Mouse (Mus musculus) heart, postnatal 0 days (tissue): Measurements from ENCODE around the gene Vmn1r197. TPM values are rescaled to one million over a fixed set of nuclear protein-coding genes. Genes with fewer than 3 reads are reported as not detected.
A peak's percentile ranks its signal among the peaks of the same experiment; 100 is the strongest.
"Not testable (repeated sequence)": the region's sequence is repeated elsewhere in the genome, so short reads cannot be mapped to it uniquely, and the experiment has no call there.

Experiments
- ATAC-seq: fragments of 200-750 bp; cut with Nextera tagmentation; 2 replicates; pipeline ENCODE4 v1.8.0; 2017; ENCODE audit warnings: low read depth, moderate number of reproducible peaks, moderate library complexity; ENCODE audit not compliant: insufficient read depth
- DNase-seq: peaks from one replicate; pipeline ENCODE4 v3.0.0-alpha.2; 2016; ENCODE audit warnings: low spot score
- H3K27ac ChIP-seq: fragments of 300-500 bp; sonication (generic); 2 replicates; pipeline ENCODE4 v1.5.1; 2014; ENCODE audit warnings: low read depth, mild to moderate bottlenecking
- H3K27me3 ChIP-seq: fragments of 300-500 bp; sonication (generic); 2 replicates; pipeline ENCODE4 v1.6.1; 2014; ENCODE audit warnings: low read length, mixed read lengths; ENCODE audit not compliant: control insufficient read depth, insufficient read depth
- H3K36me3 ChIP-seq: fragments of 300-500 bp; sonication (generic); replicated peaks from 2 replicates; pipeline ENCODE4 v1.6.1; 2014; ENCODE audit warnings: low read length, mixed read lengths; ENCODE audit not compliant: control insufficient read depth, insufficient read depth
- H3K4me1 ChIP-seq: fragments of 300-500 bp; sonication (generic); 2 replicates; pipeline ENCODE4 v1.6.1; 2014; ENCODE audit warnings: antibody characterized with exemption; ENCODE audit not compliant: control insufficient read depth, insufficient read depth
- H3K4me2 ChIP-seq: fragments of 300-500 bp; sonication (generic); 2 replicates; pipeline ENCODE4 v1.6.1; 2014; ENCODE audit warnings: low read depth, mild to moderate bottlenecking, low read length, moderate library complexity
- H3K4me3 ChIP-seq: fragments of 300-500 bp; sonication (generic); 2 replicates; pipeline ENCODE4 v1.5.1; 2014; ENCODE audit warnings: low read depth, low read length
- H3K9ac ChIP-seq: fragments of 300-500 bp; sonication (generic); replicated peaks from 2 replicates; pipeline ENCODE4 v1.6.1; 2014; ENCODE audit warnings: low read depth, low read length, mixed read lengths
- H3K9me3 ChIP-seq: fragments of 300-500 bp; sonication (generic); replicated peaks from 2 replicates; pipeline ENCODE4 v1.6.1; 2016; ENCODE audit warnings: low read length; ENCODE audit not compliant: control insufficient read depth
- CTCF ChIP-seq: IDR thresholded peaks from 2 replicates; pipeline ENCODE4 v1.5.1; 2016; ENCODE audit warnings: antibody characterized with exemption, control low read depth, low read depth
- EP300 ChIP-seq: IDR thresholded peaks from 2 replicates; pipeline ENCODE4 v1.6.1; 2016; ENCODE audit warnings: antibody characterized with exemption, low read depth
- WGBS: fragments of 180-500 bp; shearing (Covaris S2); extraction: QIAGEN DNeasy Blood & Tissue Kit; methylation state at CpG from one replicate; pipeline ENCODE4 v1.1.7; 2014; 5-methylcytosine and 5-hydroxymethylcytosine counted together
- polyA plus RNA-seq: library from polyadenylated mRNA; unstranded; fragments of >200 nt; fragmentation: Nextera tagmentation; extraction: Ambion mirVana; gene quantifications from 2 replicates; pipeline ENCODE4 v1.2.1, GENCODE M21; 2015
- total RNA-seq: library from RNA; depleted of rRNA; stranded (reverse); fragments of >200 nt; gene quantifications from 2 replicates; pipeline ENCODE4 v1.2.3, GENCODE M21; 2014; ENCODE audit warnings: low replicate concordance; rRNA removed

Gene Vmn1r197
- not detected in 2 replicates for total RNA-seq
- not detected in 2 replicates for polyA plus RNA-seq

DNA sequence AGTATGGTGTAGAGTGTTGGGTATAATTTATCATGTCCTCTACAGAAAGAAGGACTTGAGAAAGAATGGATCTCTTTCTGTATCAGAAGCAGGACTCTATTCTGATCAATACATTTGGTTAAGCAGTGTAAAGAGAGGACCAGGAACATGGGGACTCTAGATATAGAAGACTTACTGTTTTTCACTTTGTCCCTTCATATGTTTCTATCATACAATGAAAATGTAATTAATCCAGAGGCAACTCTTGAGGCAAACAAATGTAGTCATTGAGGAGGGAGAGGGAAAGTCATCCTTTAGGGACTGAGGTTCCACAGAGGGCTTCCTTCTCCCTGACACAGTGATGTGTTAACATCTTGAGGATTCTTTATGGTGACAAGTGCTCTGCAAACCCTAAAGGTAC, at the start of gene Vmn1r197:
Vmn1r197 (plus strand) TSS at position 301 of the 400 bp plus-strand sequence.
- TF ChIP-seq CTCF (no peak), EP300 (no peak)
- H3K9me3 ChIP-seq = no peaks in the 10 kb centered on the region
- H3K9ac ChIP-seq = no peak within 1 kb of the TSS
- no peaks in the 10 kb centered on the region for H3K27me3 ChIP-seq
- no peak within 1 kb of the TSS for H3K27ac ChIP-seq
- no peaks in the 10 kb centered on the region for H3K36me3 ChIP-seq
- DNase-seq = no peak
- H3K4me1 ChIP-seq = no peaks in the 10 kb centered on the region
- ATAC-seq = no peak
- no peak within 1 kb of the TSS for H3K4me3 ChIP-seq
- no peak within 1 kb of the TSS for H3K4me2 ChIP-seq

DNA sequence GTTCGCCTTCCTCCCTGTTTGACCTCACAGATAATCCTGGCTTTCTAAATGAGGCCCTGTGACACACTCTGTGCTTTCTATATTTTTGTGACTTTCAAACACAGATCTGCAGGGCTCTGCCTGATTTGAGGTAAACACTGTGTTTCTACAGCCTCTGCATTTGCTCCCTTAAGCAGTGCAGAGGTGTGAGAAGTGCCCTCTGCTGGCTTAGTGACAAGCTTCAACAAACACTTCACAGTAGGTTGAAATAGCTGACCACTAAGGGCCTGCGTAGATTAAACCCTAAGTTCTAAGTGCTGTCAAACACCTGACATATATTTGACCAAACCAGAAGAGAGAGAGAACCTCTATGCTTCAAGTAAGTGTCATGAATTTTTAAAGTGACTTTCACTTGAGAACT, 39.8 kb upstream of the Vmn1r197 start:
- Histone ChIP-seq H3K4me1 (no peaks in the 10 kb centered on the region), H3K4me3 (no peak overlapping the region), H3K27me3 (no peaks in the 10 kb centered on the region), H3K4me2 (no peak overlapping the region), H3K36me3 (no peaks in the 10 kb centered on the region), H3K9ac (no peak overlapping the region), H3K9me3 (no peaks in the 10 kb centered on the region), H3K27ac (no peak overlapping the region)
- TF ChIP-seq CTCF (peak; percentile 29), EP300 (no peak)
- DNase-seq (peak; percentile 8), ATAC-seq (no peak)
- WGBS = 47% methylated on average over 2 of the region's 2 CpGs

DNA sequence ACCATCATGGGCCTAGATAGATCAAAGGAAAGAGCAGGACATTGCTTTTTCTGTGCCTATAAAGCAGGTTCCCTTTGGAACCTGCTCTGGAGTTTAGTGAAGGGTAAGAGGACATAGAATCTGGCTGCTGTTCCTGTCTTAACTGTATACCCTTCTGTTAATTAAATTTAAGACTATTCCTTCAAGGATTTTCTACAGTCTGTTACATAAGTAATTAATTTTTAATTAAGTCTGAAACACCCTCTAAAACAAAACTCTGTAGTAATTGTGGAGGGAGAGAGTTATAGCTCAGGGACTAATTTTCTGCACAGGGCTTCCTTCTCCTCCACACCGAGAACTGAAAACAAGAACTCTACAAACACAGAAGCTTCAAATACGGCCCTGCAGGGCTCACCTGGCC, 34.8 kb upstream of the Vmn1r197 start, which contains the start of gene Vmn1r196:
Vmn1r196 (plus strand) TSS at position 301 of the 400 bp plus-strand sequence.
- Histone ChIP-seq H3K27ac (no peak within 1 kb of the TSS), H3K4me1 (no peaks in the 10 kb centered on the region), H3K4me2 (no peak within 1 kb of the TSS), H3K36me3 (no peaks in the 10 kb centered on the region), H3K27me3 (no peaks in the 10 kb centered on the region), H3K9ac (no peak within 1 kb of the TSS), H3K4me3 (no peak within 1 kb of the TSS), H3K9me3 (no peaks in the 10 kb centered on the region)
- DNase-seq (no peak), ATAC-seq (no peak)
- 70% methylated on average over 2 of the region's 2 CpGs for WGBS
- TF ChIP-seq EP300 (no peak), CTCF (no peak)

DNA sequence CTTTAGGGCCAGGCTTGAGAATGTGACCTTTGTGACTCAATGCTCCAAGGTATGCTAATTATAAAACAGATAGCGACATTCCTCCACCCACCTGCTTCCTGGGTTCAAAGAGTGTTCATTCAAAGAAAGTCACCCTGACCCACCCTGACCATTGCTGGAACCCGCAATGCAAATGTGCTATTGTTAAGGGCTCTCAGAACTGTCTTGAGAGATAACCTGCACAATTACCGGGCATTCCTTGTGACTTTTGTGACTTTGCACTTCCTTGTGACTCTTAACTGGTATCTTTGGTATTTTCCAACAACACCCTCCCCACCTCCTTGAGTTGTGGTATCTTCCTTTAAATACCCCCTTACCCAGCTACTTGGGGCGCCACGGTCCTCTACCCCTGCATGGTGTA, 16.3 kb upstream of the Vmn1r197 start:
- not testable (repeated sequence) for H3K36me3 ChIP-seq, DNase-seq, H3K27ac ChIP-seq, H3K4me3 ChIP-seq, H3K4me2 ChIP-seq, ATAC-seq, H3K27me3 ChIP-seq, H3K4me1 ChIP-seq, H3K9ac ChIP-seq, H3K9me3 ChIP-seq
- 75% methylated on average over 5 of the region's 5 CpGs for WGBS

DNA sequence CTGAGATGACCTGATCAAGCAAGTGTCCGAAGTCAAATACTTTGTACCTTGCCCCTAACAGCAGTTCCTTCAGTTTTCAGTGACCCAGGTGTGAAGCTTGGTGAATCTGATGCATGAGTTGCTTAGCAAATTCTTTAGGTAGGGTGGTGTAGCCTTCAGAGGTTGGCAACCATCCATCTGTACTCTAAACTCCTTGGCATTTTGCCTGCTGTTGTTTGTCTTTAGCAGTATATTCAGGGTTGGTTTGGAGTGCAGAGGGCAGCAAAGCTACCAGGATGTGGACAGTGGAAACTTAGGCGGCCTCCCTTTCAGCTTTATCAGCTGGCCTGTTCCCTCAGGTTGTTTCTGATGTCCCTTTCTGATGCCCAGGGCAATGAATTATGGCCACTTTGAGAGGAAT, 9.0 kb upstream of the Vmn1r197 start:
- H3K9ac ChIP-seq = no peak overlapping the region
- no peak overlapping the region for H3K27ac ChIP-seq
- H3K4me2 ChIP-seq = no peak overlapping the region
- WGBS = 57% methylated on average over 2 of the region's 2 CpGs
- no peak for ATAC-seq
- no peak overlapping the region for H3K4me3 ChIP-seq
- no peaks in the 10 kb centered on the region for H3K4me1 ChIP-seq
- H3K9me3 ChIP-seq = no peaks in the 10 kb centered on the region
- no peaks in the 10 kb centered on the region for H3K36me3 ChIP-seq
- TF ChIP-seq EP300 (no peak), CTCF (no peak)
- no peaks in the 10 kb centered on the region for H3K27me3 ChIP-seq
- no peak for DNase-seq

DNA sequence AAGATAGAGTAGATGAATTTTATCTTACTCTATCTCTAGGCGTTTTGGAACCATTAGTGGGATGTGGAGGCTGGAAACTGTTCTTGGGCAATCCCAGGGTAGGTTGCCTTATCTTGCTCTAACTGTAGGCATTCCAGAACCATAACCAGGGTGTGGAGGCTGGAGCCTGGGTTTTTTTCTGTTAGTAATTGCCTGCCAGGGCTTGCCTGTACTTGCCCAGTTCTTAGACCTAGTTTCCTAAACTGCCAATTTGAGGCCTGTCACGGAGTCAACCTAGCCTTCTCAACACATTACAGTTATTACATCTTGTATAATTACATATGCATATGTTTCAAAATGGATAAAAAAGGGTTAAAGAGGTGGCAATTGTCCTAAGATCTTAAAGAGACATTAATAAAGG, 7.0 kb upstream of the Vmn1r197 start:
- ATAC-seq = no peak
- DNase-seq = no peak
- 67% methylated on average over 2 of the region's 2 CpGs for WGBS
- no peaks in the 10 kb centered on the region for H3K27me3 ChIP-seq
- H3K4me1 ChIP-seq = no peaks in the 10 kb centered on the region
- TF ChIP-seq CTCF (no peak), EP300 (no peak)
- no peaks in the 10 kb centered on the region for H3K36me3 ChIP-seq
- no peaks in the 10 kb centered on the region for H3K9me3 ChIP-seq
- no peak overlapping the region for H3K9ac ChIP-seq
- no peak overlapping the region for H3K4me3 ChIP-seq
- no peak overlapping the region for H3K4me2 ChIP-seq
- no peak overlapping the region for H3K27ac ChIP-seq
